Mouse (Mus musculus) lung, adult 2 months (tissue): ENCODE data around the gene Lrrc58. TPM values are rescaled to one million over a fixed set of nuclear protein-coding genes. Genes with fewer than 3 reads are reported as not detected.

ENCODE experiments used
- DNase-seq: peaks from one replicate; pipeline ENCODE4 v3.0.0; 2022
- H3K4me1 ChIP-seq: fragments of 200-500 bp; 2 replicates; pipeline ENCODE4 v1.6.1; 2011; ENCODE audit warnings: low read length; ENCODE audit not compliant: control insufficient read depth, insufficient read depth
- H3K4me3 ChIP-seq: fragments of 200-500 bp; replicated peaks from 2 replicates; pipeline ENCODE3; 2011; ENCODE audit warnings: low read depth, mild to moderate bottlenecking, control low read depth, low read length; ENCODE audit errors: extremely low read depth
- CTCF ChIP-seq: fragments of 200-500 bp; IDR thresholded peaks from 2 replicates; pipeline ENCODE4 v1.5.1; 2011; ENCODE audit warnings: mild to moderate bottlenecking, low read length, control low read depth; ENCODE audit not compliant: insufficient read depth
- POLR2A ChIP-seq: fragments of 200-500 bp; IDR thresholded peaks from 2 replicates; pipeline ENCODE4 v1.6.1; 2011; ENCODE audit warnings: low read depth, mild to moderate bottlenecking, control low read depth, low read length, borderline replicate concordance; ENCODE audit errors: extremely low read depth
- WGBS: fragments of 180-500 bp; shearing (Covaris S2); methylation state at CpG from one replicate; pipeline ENCODE4 v1.1.7; 2018; 5-methylcytosine and 5-hydroxymethylcytosine counted together
- polyA plus RNA-seq: library from polyadenylated mRNA; depleted of rRNA; stranded (reverse); fragments of >200 nt; gene quantifications from 2 replicates; pipeline ENCODE4 v1.2.3, GENCODE M21; 2012

Gene Lrrc58
- polyA plus RNA-seq, 1 experiment: 24.2 TPM

GRCm38 (mm10) chr16:37847081-37847480 is 21.1 kb upstream of the Lrrc58 start:
- no peak for TF ChIP-seq CTCF
- H3K4me3 ChIP-seq: no peak overlapping the region
- peaks cover 7% of the 10 kb centered on the region for H3K4me1 ChIP-seq
- DNase-seq: no peak
- WGBS: 59% methylated on average over 3 of the region's 3 CpGs

GRCm38 (mm10) chr16:37851366-37851765 is 16.8 kb upstream of the Lrrc58 start:
- WGBS: 38% methylated on average over 5 of the region's 5 CpGs
- TF ChIP-seq POLR2A: no peak
- no peak for TF ChIP-seq CTCF
- H3K4me3 ChIP-seq: no peak overlapping the region
- no peak for DNase-seq
- H3K4me1 ChIP-seq: peaks cover 5% of the 10 kb centered on the region

DNA sequence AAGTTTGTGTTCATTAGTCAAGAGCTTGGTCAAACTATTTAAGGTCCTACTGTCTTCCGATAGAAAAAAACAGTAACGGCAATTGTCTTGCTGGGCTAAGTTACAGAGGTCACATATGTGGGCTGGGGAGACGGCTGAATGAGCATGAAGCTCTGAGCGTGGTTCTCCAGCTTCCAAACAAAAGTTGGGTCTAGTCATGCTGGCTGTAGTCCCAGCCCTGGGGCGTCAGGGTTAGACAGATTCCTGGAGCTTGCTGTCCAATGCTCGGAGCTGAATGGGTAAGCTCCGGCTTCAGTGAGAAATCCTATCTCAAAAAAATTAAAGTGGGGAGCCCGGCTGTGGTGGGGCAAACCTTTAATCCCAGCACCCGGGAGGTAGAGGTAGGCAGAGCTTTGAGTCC is 14.9 kb upstream of the Lrrc58 start:
- no peak for DNase-seq
- 46% methylated on average over 9 of the region's 9 CpGs for WGBS
- H3K4me1 ChIP-seq: peaks cover 2% of the 10 kb centered on the region
- no peak overlapping the region for H3K4me3 ChIP-seq
- TF ChIP-seq POLR2A (no peak), CTCF (no peak)

DNA sequence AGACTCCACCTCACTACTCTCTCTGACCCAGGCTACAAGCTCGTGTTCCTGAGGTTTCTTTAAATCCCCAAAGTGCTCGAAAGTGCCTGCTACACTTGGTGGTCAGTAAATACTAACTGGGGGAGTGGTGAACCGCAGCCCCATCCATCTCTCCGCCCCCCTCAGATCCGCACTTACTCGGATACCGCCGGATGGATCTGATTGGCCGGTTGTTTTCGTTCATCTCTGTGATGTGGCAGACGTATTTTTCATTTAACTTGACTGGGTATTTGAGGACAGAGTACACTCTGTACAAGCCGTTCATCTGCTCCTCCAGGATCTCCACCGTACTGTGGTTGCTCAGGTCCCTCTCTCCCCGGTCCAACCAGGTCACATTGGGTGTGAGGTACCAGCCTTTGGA is 14.1 kb upstream of the Lrrc58 start:
- 59% methylated on average over 14 of the region's 14 CpGs for WGBS
- DNase-seq: no peak
- no peak for TF ChIP-seq CTCF
- Histone ChIP-seq H3K4me3 (no peak overlapping the region), H3K4me1 (peaks cover 2% of the 10 kb centered on the region)

DNA sequence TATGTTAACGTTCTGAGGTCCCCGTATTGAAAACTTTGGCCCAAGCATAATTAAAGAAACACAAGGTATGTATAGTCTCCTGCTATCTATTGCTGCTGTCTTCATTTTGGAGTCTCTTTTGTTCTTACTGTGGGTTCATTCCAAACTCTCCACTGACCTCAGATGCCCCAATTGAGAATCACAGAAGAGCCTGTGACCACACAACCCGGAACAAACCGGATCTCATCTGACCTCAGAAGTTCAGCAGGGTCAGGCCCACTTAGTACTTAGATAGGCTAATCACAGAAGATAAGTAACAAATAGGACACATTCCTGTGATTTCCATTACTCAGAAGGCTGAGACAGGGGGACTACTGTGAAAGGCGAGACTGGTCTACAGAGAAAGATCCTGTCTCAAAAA is 13.6 kb upstream of the Lrrc58 start:
- Histone ChIP-seq H3K4me3 (no peak overlapping the region), H3K4me1 (peaks cover 2% of the 10 kb centered on the region)
- WGBS: 39% methylated on average over 5 of the region's 5 CpGs
- DNase-seq: no peak
- no peak for TF ChIP-seq CTCF
- no peak for TF ChIP-seq POLR2A

- WGBS: 75% methylated on average over 8 of the region's 8 CpGs
Observed at GRCm38 (mm10) chr16:37855583-37855982, 12.6 kb upstream of the Lrrc58 start.

GRCm38 (mm10) chr16:37856327-37856726 is 11.9 kb upstream of the Lrrc58 start:
- no peak for DNase-seq
- TF ChIP-seq POLR2A (no peak), CTCF (no peak)
- WGBS: 33% methylated on average over 3 of the region's 3 CpGs

More at GRCm38 (mm10) chr16:37855583-37855982, 12.6 kb upstream of the Lrrc58 start:
- DNase-seq: no peak
- Histone ChIP-seq H3K4me3 (no peak overlapping the region), H3K4me1 (peaks cover 2% of the 10 kb centered on the region)
- TF ChIP-seq CTCF: no peak
- no peak for TF ChIP-seq POLR2A

GRCm38 (mm10) chr16:37857495-37857894 is 10.7 kb upstream of the Lrrc58 start:
- no peak overlapping the region for H3K4me3 ChIP-seq
- 72% methylated on average over 8 of the region's 8 CpGs for WGBS
- no peaks in the 10 kb centered on the region; the same call in 1 of the 2 replicates for H3K4me1 ChIP-seq
- no peak for DNase-seq
- no peak for TF ChIP-seq CTCF
- no peak for TF ChIP-seq POLR2A

More at GRCm38 (mm10) chr16:37856327-37856726, 11.9 kb upstream of the Lrrc58 start:
- Histone ChIP-seq H3K4me1 (peaks cover 2% of the 10 kb centered on the region), H3K4me3 (no peak overlapping the region)

GRCm38 (mm10) chr16:37860213-37860612 is 8.0 kb upstream of the Lrrc58 start:
- H3K4me1 ChIP-seq: no peaks in the 10 kb centered on the region; the same call in 1 of the 2 replicates
- 81% methylated on average over 7 of the region's 7 CpGs for WGBS
- H3K4me3 ChIP-seq: no peak overlapping the region
- TF ChIP-seq CTCF (no peak), POLR2A (no peak)
- no peak for DNase-seq

DNA sequence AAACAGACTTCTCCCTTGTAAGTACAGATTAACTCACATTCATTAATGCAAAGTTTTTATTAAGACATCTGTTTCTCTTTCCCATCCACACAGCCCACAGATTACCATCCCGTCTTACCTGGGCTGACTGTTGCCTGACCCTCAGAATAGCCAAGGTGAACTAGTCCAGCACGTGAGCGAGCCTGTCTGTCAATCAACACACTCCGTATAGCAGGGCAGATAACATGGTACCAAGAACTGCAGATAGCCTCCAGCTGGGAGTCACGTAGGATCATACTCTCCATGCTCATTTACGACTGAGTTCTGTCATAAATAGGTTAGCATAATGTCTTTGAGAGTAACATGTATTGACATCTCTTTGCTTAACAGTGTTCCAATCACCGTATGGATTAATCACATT is 7.2 kb upstream of the Lrrc58 start, which contains the start of gene Gm36028:
Gene Gm36028 (minus strand): TSS at position 118 of the 400 bp plus-strand sequence.
- H3K4me3 ChIP-seq: no peak within 1 kb of the TSS
- 86% methylated on average over 7 of the region's 7 CpGs for WGBS
- no peaks in the 10 kb centered on the region for H3K4me1 ChIP-seq
- DNase-seq: no peak
- no peak for TF ChIP-seq CTCF

GRCm38 (mm10) chr16:37863876-37864275 is 4.3 kb upstream of the Lrrc58 start:
- TF ChIP-seq POLR2A (no peak), CTCF (no peak)
- Histone ChIP-seq H3K4me1 (no peaks in the 10 kb centered on the region), H3K4me3 (no peak overlapping the region)
- no peak for DNase-seq
- 80% methylated on average over 3 of the region's 3 CpGs for WGBS
